Mouse (Mus musculus) retina, adult 2 months (tissue): ENCODE data around the gene Vps13d.

Experiments
- DNase-seq: peaks from one replicate; pipeline ENCODE4 v3.0.0-alpha.2; 2012; ENCODE audit warnings: low read depth, low spot score

The Vps13d gene

DNA sequence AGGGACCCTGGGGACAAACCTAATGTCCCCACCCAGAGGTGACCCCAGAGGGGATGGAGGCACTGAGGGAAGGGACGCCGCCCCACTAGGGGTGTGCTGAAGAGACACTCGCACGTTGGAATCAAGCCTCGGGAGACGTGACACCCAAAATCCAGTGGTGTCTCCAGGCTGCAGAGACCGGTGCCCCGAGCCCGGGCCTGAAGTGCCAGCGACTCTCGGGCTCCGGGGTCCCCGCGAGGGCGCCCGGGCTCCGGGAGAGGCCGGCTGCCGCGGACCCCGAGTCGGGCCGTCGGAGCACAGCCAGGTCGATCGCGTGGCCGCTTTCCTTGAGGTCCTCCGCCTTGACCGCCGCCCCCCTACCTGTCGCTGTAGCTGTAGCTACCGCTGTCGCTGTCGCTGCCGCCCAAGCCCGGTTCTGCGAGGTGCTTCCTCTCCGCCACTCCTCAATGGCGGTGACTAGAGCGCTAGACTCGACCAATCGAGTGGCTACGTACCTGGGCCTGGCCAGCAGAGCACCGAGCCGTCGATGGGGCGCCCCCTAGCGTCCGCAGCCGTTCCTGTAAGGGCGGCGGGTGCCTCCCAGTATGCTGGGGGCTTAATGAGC, at the start of gene Vps13d:
Gene Vps13d (minus strand): TSS at position 447 of the 604 bp plus-strand sequence.
- DNase-seq = peak; percentile 78

DNA sequence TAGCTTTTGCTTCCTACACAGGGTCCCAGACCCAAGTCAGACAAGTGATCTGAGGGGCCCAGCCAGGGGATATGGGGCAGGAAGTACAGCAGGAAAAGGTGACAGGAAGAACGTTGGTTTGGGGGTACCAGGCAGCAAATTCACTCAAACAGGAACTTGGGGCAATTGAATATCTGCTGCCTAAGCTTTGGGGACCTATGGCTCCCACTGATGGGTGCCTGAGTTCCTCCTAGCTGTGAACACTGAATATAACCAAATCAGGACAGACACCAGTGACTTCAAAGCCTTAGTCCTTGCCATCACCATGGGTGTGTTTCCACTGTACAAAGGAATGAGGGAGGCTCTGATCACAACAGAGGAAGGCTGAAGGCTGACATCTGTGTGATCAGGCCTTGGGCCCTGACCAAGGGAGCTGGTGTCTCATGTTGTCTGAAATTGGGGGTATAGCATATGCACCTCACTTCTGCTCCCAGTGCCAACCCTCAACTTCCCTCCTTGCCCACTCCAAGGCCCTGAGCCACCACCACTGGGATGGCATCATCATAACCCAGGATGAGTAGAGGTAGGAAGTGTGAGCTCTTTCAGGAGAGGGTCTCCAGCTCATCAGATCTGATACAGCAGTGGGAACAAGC, 48.0 kb upstream of the Vps13d start:
- DNase-seq = no peak

DNA sequence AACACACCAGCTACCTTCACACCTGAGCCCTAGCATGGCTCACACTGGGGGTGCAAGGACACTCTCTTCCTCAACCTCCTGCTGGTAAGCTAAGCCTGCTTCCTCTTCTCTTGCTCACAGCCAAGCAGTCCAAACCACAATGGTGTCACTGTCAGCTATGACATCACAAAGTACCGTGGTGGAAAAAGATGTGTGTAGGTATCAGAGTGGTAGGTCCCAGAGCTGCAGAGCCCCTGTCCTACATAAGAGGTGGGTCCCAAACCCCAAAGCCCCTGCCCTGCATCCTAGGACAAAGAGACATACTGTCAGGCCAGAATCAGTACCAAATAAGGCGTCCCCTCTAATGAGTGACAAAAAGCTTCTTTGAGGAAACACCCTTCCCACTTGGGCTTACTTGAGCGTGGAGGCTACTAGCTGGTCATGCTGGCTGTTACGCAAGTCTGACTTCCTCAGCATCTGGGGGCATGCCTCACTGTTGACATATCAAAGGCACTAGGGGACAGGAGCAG, 46.0 kb upstream of the Vps13d start:
- DNase-seq = no peak

DNA sequence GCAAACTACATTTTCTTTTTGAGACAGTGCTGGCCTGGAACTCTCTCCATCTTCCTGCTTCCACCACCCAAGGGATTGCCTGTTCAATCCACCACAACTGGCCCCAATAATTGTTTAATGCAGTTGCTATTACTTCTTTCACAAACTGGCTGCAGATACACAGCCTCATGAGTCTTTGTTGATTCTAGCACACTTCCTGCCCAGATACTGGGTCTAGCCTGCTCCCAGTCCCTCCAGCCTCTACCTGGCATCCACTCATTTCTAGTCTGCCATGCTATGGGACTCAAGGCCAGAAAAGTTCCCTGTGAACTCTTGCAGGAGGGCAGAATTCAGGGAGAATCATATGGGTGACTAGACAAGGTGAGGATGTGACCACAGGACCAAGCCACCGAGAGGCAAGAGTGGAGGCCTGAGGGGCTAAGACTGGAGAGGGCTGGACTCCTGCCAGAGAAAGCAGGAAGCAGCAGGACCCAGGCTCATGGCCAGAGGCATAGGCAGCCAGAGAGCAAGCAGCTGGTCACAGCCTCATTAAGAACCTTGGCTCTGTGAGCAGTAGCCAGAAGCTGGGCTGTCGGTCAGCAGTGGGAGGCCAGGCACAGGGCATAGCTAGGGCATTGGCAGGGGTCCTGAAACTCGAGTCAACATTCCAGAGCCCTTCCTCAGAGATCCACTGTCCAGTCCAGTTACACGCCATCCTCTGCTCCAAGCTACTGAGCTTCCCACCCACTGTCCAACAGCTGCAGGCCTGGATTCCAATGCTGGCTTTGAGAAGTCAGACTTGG, 44.4 kb upstream of the Vps13d start:
- no peak for DNase-seq

DNA sequence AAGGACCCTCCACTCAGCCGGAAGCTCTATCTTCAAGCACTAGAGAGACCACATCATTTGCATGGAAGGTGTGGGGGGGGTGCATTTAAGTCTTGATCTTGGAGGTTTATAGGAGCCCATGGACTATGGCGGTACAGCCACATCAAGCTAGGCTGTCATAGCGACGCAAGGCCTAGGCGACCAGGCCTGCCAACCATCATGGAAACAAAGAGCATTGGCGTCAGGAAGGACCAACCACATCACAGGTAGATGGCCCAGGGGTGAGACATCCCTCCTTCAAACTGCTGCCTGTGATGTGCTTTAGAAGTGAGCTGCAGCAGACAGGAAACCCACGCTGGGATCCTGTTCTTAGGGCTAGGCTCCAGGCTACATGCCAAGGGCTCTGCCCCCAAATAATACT, 41.2 kb upstream of the Vps13d start:
- DNase-seq = no peak

DNA sequence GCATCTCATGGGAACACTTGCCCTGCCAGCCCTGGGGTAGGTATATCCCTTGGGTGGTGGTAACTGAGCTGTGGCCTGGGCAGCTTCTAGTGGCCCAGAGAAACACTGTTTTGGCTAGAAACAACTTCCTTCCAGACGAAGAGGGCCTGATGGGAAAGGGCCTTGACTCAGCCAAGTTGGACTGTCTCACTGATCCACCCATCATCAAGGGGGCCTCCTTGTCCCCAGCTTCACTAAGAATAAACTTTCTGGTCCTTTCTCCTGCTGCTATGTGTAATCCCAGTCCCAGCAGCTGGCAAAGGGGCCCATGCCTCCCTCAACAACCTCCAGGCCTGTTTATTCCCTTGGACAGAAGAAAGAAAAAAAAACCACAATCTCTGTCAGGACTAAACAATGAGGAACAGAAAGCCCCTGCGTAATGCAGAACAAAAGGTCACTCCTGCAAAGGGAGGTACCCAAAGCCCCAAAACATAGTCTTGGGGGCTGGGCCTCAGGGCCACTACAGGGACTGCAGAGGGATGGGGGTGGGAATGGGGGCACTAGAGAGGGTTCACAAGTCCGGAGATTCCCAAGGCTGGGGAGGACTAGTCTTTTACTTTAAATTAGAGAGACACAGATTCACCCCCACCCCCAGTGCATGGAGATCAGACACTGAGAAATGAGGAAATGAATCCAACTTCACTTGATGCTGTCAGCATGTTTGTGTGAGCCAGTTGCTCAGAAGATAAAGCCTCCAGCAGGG, 38.9 kb upstream of the Vps13d start:
- no peak for DNase-seq

DNA sequence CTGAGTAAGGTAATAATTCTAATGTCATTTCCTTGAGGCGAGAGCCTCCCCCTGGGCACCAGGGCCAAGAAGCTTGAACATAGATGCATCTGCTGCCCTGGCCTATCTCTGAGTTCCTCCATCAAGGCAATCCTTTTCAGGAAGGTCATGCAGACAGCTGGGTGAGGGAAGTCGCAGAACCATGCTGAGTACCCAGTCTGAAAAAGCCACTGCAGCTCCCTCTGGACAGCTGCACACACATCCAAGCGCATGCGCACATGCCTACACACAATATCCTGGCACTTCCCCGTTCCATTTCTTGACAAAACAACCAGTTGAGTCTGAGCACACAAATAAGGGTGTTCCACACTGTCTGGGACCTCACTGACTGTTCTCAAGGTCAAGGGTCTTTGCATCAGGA, 36.9 kb upstream of the Vps13d start:
- DNase-seq = no peak

DNA sequence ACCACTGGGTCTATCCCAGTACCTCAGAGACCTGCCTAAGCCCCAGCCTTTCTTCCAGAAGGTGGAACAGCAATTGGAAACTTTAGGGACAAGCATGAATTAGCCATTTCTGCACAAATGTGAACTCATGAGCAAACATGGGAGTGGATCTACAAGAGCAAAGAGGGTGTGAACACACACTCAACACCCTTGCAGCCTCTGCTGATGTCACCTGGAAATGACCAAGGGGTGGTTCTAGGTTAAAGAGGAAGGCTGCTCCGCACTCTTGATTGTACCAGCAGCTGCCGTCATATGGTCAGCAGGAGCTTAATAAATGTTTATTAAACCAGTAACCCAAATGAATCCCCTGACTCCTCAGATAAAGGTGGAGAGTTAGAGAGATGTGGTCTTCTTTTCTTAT, 35.8 kb upstream of the Vps13d start:
- DNase-seq = no peak

DNA sequence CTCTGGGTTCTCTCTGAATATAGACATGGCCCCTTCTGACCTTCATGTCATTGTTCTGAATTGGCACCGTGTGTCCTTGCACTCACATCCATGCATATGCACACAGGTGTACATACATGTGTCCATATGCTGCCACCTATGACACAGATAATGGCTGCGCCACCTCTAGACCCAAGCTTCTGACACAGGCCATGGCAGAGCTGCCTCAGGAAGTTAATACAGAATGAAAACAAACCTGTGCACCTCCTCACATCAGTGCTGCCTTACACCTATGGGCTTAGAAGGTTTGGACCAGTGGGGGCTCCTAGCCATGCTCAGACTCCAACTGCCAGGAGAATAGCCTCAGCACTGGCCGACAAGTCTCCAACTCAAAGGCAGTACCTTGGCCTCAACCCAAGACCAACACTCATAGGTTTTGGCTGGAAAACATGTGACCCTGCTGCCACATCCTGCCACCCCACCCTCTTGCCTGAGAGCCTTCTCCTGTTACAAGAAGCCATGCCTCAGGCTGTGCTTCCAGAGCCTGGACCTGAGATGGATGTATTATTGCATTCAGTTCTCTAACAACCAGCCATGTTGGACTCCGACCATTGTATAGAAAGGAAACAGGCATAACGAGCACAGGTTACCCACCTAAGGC, 34.8 kb upstream of the Vps13d start:
- no peak for DNase-seq

DNA sequence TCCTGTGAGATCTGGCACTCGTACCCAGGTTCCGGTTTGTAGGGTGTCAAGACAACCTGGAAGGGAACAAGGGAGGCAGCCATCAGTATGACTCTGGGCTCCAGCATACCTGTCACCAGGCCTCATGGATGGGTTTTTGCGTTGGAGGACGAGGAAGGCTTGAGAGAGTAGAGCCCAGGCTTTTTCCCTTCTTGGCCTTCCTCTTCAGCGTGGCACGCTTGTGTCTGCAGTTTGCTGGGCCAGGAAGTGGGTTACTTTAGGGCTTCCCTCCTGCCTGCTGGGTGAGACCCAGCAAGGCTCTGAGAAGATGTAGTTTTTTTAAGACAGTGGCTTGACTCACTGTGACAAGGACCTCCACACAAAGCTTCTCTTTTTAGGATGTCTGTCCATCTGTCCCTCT, 34.2 kb upstream of the Vps13d start:
- no peak for DNase-seq

DNA sequence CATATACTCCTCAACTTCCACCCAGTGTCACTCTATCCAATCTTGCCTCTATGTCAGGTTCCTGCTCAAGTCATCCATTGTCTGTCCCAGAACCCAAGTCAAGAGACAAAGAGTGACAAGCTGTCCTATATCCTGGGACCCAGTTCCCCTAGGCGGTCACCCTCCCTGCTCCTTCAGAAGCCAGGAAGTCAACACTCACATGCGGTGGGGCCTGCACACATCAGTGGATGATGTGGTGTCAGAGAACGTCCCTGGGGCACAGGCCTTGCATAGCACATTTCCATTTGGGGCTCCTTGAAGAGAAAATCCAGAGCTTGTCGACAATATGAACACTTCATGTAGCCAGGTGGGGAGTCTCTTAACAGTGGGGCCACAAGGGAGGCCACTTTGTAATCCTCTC, 29.8 kb upstream of the Vps13d start:
- no peak for DNase-seq

DNA sequence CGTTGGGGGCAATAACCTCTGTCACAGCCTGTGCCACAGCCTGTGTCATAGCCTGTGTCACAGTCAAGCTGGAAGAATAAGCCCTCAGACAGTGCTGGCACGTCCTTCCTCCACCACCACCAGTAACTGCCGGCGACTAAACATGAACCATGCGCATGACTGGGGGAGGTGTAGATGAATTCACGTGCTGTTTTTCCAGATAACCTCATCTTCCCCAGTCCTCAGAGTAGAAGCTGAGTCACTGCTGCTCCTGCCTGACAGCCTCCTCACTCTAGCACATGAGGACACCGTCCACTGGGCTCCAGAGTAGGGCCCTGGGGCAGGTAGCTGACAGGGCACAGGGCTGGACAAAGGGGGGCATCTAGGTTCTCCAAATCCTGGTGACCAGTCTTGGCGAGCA, 27.3 kb upstream of the Vps13d start:
- DNase-seq = no peak

DNA sequence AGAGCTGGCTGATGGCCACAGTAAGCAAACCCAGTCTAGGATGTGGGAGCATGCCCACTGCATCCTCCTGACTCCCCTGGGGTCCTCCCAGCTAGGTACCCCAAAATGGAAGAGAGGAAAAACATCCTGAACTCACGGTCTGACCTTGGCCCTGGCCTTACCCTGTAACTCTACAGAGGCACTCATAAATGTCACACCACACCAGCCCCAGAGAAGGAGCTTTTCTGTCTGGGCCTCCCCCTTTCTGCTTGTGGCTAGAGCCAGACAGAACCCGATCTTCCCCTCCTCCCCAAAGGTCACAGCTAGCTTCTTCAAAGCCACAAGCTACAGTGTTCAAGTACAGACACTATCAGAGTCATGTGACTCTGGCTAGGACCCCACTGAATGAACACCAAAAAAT, 26.6 kb upstream of the Vps13d start:
- DNase-seq = no peak

DNA sequence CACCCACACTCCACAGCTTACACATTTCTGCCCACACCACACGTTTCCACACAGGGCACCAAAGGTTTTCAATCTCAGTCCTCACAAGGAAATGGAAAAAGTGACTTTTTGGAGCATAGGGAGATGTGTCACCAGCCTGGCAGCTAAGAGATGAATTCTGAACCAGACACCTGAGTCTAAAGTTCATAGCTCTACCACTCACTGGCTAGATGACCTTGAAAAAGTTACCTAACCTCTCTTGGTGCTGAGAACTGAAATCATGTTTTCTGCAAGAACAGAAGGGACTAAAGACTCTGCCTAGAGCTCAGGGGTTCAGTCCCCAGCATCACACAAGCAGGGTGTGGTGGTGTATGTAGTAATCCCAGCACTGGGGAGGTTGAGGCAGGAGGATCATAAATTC, 25.2 kb upstream of the Vps13d start:
- no peak for DNase-seq

DNA sequence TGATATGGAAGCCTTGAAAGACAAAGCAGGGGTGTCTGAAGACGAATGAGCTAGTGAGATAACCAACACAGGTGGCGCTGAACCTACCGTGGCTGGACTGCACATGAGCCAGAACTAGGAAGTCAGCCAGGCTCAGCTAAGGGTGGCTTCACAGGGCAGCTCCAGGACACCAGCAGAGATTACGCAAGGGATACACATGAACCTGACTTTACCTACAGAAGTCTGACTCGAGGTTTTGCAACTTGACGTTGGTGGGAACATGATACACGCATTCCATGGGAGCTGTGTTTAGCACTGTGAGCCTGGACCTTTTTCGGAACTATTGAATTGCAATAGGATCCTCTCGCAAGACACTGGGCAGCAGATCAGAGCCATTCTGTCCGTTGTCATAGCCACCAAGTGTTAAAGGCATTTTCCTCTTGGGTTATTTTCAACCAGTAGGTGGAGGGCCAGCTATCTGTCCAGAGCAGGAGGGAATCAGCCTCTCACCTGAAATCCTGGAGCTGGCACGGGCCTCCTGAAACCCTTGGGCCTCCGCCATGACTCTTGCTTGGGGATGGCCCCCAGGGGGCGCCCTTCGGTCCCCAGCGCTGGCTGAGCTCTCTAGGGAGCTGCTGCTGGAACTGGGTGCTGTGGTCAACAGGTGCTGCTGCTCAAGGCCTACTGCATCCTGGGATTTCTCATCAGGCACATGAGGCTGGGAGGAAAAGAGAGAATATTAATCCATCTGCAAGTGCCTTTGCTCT, 24.6 kb upstream of the Vps13d start:
- DNase-seq = no peak

DNA sequence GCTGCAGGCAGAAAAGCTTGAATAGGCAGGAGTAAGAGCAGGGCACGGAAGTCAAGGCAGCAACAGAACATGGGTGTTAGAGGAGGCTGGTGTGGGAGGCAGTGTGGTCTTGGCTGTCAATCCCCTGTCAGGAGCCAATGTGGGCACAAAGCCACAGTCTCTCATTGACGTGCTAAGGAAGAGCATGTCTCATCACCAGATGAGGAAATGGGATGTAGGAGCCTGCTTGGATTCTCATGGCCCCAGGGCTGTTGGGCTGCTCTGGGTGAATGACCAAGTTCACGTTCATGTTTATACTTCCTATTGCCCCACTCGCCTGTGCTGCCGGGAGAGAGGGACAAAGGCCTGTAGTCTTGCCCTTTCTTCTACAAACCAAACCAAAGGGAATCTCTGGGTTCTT, 23.0 kb upstream of the Vps13d start:
- no peak for DNase-seq

DNA sequence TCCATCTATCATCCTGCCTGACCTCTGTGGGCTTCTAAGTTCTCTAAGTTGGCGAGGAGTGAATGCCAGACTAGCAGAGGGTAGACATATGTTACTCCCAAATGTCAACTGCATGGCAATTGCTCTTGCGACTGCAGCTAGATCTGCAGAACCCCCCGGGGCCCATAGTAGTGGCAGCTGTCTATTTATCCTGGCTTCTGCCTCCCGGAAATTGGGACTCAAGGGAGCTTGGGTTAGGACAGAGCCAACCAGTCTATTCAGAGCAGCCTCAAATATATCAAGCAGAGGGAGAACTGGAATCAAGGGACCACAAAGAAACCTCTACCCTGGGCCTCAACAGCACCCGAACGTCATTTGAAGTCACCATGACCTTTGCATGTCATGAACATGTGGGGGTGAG, 22.2 kb upstream of the Vps13d start:
- no peak for DNase-seq

DNA sequence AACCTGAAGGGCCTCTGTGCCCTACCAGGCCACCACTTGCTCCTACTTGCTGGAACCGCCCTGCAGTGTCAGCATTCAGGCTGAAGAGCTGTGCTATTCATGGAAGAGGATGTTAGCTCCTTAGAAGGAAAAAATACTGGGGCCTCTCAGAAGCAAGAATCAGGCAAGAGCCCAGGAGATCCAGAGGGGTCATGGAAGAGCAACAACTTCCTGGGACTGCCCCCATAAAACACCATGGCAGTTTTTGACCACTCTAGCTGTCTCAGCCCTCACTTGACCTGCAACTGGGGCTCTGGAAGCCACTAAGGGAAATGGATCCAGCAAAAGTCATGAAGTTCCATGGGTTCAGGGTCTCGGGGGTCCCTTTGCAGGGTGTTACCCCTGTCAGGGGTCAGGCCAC, 20.6 kb upstream of the Vps13d start:
- no peak for DNase-seq

DNA sequence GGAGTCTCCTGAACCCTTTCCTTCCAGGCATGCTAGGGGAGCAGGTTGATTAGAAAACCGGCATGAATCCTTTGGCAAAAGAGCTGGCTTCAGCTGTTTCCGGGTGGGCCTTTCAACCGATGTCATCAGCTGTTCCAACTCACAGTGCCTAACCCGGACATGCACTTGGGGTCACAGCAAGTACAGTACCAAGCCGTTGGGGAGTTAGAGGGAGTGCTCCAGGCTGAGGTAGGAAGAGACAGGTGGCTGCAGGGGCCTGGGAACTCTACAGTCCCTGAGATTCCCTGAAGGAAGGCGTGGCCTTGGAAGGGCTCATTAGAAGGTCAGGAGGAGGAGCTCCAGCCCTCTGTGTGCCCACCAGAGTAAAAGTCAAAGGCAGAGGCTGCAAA, 20.0 kb upstream of the Vps13d start:
- no peak for DNase-seq

DNA sequence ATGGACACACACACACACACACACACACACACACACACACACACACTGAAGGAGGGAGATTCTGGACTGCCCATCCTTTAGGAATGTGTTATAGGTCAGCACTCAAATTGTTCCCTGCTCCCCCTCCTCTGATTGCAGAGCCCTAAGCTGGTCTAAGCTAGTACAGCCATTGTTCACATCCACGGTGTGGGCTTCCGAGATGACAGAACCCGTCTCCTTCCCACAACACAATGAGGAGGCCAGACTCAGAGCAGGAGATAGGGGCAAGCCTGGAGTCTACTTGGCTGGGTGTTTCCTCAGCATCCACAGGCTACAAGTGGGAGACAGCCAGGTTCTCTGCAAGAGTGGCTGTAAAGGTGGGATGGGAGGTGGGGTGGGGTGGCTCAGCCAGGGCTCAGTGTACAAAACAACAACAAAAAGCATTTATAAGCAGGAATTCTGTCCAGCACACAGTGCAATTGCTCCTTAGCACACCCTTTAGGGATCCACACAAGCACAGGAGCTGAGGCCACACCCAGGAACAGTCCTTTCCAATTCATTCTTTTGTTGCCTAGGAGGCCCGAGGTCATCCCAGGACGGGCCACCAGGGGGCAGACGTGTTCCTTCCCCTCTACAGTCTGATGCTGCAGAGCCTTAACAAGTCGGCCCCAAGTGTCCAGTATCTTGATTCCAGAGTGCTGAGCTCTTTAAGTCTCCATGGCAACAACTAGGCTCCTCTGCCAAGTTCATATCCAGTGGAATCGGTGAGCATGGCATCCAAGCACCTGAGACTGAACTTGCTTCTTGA, 19.4 kb upstream of the Vps13d start:
- peak; percentile 51 for DNase-seq
